Mouse (Mus musculus) cerebellum, postnatal 10 days (tissue): ENCODE results near the gene Kcnmb1.
A peak's percentile ranks its signal among the peaks of the same experiment; 100 is the strongest.

Experiments used
- DNase-seq, 2 experiments: peaks; one replicate each; pipeline ENCODE4 v3.0.0; 2021; ENCODE audit warnings: mixed read lengths in 2 of 2

The Kcnmb1 gene

DNA sequence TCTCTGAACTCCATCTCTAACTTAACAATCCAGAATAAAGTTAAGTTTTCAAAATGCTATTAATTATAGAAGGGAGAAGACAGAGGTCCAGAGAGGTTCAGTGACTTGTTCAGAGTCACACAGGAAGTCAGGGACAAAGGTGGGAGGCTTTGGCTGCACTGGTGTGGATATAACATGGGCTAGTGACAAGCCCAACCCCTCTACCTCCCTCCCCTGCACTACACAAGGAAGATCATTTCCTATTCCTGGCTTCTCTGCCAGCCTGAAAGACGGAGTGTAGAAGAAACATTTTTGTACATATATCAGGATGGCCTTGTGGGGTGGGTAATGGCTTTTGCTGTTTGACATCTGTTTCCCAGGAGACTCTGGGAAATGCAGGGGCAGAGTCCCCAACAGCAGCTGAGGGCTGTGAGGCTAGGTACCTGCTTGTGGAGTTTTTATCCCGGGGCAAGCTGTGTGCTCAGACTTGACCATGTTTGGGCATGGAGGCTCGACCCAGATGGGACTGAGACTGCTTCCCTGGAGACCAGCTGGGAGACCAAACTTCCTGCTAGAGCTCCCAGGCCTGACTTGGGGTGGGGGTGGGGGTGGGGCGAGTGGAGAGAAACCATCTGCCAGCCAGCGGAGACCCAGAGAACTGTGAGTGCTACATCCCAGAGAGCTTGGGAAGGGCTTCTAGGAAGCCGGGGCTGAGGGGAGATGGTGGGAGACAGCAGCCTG lies at the start of gene Kcnmb1:
Gene Kcnmb1 (plus strand): TSS at position 326 of the 720 bp plus-strand sequence.
- DNase-seq: no peak

DNA sequence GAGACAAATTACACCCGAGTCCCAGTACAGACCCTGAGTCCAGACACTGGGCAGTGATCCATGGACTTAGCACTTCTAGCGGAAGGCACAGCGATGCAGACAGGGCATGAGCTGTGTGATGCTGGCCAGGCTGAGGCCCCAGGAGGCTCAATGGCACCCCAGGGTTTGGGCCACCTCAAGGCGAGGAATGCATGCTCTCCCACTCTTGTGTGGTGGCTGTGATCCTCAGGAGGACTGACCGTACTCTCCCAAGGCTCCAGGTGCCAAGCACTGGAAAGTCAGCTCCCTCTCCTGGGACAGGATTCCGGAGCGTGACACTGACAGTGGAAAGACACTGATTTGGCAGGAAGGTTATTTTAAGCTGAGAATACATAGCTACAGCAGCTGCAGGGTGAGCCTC lies 49.8 kb upstream of the Kcnmb1 start:
- DNase-seq: peak; percentile 29 to 42

DNA sequence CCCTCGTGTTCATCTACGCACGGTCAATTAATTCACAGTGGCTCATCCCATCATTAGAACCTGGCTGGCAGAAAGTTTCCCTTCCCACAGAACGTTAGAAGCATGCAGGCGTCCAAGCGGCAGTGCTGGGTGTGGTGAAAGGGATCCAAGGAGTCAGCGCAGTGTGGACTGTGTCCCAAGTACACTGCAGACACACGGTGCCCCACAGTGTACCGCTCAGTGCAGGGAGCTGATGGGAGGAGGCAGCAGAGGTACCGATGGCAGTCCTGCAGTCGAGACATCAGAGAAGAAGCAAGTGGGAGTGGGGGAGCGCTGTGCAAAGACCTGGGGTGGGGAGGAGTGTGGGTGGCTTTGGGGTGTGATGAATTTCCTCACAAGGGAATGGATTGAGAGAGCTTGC lies 48.6 kb upstream of the Kcnmb1 start:
- no peak for DNase-seq

DNA sequence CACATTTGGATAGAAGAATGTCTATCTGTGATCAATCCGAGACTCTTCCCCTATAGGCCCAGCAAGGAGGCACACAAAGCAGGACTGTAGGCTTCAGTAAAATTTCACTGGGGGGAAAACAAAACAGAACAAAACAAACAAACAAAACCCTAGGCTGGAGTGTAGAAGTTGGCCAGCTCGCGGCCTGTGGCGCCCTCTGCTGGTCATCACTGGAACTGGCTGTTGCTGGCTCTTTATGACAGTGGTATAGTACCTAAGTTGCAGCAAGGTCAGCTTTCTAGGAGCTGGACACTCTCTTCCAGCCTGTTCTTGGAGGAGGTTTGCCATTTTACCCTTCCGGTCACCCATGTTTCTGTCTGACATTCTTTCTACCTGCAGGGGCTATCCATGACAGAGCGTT lies 45.2 kb upstream of the Kcnmb1 start:
- DNase-seq: peak; percentile 87 to 93

DNA sequence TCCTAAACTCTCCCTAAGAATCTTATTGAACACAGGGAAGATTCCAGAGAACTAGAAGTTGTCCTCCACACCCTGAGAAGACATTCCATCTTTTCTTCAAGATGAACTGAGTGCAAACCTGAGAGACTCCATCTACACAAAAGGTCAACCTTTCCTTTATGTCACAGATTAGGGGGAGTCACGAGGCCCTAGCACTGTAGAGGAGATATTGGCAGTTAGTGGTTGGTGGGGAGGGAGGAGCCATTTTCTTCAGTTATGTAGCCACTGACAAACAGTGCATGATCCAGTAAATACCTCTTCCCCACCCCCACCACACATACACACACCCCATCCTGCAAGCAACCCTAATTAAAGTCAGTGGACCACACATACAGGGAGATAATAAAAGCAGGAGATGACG lies 44.4 kb upstream of the Kcnmb1 start:
- no peak for DNase-seq

DNA sequence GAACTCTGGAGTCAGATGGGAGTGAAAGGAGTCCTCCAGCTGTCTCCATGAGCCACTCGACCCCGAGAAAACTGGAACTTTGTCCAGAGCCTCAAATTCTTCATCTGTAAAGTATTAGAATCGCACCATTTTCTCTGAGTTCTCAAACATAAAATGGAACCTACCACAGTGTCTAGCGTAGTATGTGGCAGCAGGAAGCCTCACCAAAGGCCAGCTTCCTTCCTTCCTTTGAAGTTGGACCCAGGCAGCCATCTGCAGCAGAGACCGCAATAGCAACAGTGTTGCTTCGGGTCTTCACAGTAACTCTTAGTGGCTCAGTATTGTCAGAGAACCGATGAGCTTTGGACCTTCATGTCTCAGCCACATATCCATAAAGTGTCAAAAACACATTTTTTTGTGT lies 43.0 kb upstream of the Kcnmb1 start:
- DNase-seq: no peak

DNA sequence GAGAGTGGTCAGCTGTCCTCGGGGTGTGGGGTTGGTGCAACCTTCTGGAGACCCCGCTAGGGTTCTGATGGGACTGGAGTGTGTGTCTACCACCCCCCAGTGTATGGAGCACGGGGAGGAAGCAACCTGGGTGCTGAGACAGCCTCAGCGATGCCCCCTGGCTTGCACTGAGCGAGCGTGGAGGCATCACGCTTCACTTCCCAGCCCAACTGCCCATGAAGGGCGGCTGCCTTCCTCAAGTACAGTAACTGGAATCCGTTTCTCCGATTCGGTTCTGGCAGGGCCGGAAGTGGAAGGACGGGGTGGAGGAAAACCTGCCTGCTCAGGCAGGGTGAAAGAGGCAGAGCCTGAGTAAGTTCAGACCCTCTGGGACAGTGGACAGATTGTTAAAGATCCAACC lies 41.4 kb upstream of the Kcnmb1 start:
- no peak for DNase-seq

DNA sequence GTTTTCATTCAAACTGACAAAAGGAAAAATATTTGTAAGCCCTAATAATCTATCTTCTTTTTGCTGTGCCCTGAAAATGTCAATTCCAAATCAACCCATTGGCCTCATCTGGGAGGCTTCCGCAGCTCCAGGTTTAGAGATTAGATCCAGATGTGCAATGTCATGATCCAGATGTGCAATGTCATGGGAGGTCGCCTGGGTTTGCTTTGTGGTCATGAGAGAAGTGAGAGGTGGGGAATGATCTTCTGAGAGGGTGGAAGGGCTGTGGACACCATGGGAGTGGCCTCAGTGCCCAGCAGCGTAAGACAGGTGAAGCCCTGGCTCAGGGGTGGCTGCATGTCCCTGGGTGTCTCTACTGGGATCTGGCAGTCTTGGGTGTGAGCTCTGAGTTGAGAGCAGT lies 39.8 kb upstream of the Kcnmb1 start:
- DNase-seq: no peak

DNA sequence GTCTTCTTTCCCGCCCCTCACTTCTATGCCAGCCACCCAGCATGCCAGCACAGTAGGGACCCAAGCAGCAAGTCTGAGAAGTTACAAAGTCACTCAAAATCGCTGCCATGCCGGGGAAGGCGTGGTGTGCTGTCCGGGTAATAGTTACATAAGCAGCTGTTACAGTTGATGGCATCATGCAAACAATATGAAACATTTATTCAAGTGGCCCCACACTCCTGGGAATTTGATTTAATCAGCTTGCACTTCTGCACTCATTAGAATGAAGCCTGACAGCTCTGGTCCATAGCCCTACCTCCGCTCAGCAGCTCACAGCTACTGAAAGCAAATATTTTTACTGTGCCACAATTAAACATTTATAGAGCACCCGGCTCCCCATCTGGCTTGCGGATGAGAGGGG lies 37.0 kb upstream of the Kcnmb1 start:
- DNase-seq: no peak

DNA sequence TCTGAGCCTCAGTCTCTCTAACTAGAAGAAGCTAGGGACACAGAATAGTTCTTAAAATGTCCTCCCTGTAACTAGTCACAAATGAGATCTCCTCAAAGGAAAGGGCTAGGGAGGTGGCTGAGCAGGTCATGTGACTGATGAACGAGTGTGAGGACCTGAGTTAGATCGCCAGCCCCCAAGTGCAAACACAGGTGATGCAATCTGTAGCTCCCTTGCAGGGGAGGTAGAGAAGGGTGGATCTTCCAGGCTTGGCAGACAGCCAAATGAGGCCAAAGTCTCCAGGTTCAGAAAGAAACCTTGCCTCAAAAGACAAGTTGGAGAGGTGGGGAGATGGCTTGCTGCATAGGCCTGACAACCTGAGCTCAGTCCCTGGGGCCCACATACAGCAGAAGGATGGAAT lies 36.3 kb upstream of the Kcnmb1 start:
- peak; percentile 30 for DNase-seq

DNA sequence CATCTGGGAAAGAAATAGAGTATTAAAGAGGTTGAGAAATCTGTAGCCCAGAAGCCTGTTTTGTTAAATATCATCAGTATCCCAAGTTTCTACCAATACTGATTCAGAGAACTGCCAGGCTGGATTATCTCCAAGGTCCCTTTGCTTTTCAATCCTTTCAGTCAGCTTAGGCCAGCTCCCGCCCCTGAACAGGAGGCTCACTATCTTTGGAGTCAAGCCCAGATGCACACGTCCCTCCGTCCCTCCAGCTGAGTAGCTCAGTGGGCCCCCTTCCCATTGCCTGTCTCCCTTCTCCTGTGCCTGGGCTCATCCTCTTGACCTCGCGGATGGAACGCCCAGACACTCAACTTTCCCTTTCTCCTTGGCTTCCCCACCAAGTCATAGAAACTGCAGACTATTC lies 35.5 kb upstream of the Kcnmb1 start:
- DNase-seq: peak; percentile 74 to 77

DNA sequence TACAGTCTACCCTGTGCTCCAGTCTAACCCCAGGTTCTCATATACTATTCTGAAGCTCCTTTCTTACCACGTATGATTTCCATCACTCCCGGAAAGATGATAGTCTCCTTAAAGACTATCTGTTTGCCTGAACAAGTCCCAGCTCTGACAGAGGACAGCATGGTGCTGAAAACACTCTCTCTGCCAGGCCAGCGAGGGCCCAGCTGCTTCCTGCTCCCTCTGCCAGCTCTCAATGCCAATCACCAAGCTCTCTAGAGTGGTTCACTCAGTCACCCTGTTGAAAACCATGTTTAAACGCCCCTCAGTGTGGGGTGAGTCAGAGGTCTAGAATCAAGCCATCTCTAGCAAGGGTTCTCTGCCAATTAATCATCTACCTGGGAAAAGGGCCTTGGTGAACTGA lies 35.0 kb upstream of the Kcnmb1 start:
- DNase-seq: peak; percentile 78 to 82

DNA sequence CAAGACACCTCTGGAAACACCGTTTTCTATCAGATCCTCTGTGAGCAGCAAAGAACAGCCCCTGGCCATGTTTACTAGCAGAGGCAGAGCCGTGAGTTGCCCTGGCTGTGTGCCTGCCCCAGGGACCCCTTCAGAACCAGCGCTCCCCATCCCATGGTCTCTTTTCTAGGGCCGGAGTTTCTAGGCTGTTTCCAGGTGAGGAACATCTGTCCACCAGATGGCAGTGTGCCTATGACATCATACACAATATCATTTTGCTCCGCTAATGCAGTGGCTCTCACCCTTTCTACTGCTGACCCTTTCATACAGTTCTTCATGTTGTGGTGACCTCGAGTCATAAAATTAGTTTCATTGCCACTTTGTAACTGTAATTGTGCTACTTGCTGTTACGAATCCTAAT lies 34.2 kb upstream of the Kcnmb1 start:
- DNase-seq: peak; percentile 42 to 49

DNA sequence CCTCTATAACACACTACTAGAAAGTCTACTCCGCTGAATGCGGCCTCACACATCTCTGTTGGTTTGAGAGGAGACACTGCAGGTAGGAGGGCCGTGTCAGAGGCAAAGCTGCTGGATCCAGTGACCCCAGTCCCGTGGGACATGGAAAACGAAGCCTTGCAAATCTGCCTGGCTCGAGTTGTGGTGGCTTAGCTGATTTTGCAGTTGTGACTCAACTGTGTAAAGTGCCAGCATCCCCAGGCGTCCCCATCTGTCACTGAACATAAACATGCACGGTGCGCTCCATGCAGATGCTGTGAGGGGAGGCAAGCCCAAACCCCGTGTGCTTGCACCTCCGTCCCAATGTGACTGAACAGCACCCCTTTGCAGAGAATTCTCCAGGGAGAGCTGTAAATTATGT lies 33.4 kb upstream of the Kcnmb1 start:
- peak in 1 of 2 experiments; percentile 61 for DNase-seq

DNA sequence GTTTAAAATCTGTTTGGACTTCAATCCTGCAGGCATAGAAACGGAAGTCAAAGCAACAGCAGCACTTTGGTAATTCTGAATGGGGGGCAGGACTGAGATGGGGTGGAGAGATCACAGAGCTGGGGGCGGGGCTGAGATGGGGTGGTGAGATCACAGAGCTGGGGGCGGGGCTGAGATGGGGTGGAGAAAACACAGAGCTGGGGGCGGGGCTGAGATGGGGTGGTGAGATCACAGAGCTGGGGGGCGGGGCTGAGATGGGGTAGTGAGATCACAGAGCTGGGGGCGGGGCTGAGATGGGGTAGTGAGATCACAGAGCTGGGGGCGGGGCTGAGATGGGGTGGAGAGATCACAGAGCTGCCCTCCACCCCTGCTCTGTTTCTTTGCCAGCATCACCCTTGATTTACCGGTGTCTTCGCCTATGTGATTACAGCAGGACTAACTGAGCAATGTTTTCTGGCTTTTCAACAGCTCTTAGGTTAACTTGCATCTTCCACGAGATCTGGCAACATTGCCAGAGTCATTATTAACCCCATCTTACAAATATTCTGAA lies 30.9 kb upstream of the Kcnmb1 start:
- DNase-seq: no peak

DNA sequence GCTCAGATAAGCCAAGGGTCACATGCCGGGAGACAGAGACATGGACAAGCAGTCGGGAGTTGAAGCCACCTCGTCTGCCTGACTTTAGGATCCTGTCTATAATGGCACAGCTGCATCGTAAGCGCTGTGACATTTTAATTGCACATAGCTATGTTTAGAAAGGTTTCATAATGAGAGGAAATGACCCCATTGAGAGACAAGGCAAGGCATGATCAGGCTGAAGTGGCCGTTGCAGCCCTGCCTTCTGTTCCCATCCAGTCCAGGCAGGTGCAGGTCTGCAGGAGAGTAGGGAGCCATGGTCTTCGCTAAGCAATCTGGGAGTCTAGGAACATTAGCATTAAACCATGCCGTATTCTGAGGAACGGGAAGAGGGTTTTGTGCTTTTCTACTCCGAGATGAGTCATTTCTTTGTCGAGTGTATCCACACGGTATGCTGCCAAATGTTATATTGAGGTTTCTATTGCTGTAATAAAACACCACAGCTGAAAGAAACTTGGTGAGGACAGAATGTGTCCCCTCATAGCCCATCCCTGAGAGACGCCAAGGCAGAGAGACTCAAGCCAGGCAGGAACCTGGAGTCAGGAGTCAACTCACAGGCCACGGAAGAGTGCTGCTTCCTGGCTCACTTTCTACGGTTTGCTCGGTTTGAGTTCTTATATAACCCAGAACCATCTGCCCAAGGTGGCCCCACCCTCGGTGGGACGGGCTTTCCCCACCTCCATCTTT lies 30.3 kb upstream of the Kcnmb1 start:
- no peak for DNase-seq

DNA sequence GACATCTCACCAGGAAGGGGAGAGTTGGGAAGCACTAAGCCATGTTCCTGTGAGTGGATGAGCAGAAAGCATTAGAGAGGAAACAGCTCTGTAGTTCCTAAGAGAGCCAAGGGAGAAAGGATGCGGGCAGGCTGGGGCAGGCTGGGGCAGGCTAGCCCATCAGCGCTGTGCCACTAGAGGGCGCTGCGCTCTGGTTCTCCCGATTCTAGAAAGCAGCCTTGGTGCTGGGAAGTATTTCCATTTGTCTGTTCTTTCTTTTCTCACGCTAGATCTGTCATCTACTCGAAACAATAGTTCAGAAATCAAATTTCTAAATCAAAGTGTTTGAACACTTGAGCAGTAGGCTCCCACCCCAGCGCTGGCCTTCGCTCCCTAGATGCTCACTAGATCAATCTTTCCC lies 28.5 kb upstream of the Kcnmb1 start:
- no peak for DNase-seq

DNA sequence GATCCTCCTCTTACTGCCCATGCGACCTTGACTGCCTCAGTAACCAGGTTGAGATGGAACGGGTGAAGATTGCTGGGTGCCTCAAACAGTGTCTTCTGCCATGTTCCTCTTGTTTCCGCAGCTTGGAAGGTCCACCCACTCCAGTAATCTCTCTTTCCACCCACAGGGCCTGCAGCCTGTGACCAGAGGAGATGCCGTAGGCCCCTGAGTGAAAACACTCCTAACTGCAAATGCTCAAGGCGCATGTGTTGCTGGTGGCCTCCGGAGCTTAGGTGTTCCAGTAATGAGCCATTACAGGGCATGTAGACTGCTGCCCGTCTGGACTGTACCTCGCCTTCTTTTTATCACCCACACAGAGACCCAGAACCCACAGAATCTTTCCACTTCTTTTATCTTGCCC lies 25.2 kb upstream of the Kcnmb1 start:
- no peak for DNase-seq

DNA sequence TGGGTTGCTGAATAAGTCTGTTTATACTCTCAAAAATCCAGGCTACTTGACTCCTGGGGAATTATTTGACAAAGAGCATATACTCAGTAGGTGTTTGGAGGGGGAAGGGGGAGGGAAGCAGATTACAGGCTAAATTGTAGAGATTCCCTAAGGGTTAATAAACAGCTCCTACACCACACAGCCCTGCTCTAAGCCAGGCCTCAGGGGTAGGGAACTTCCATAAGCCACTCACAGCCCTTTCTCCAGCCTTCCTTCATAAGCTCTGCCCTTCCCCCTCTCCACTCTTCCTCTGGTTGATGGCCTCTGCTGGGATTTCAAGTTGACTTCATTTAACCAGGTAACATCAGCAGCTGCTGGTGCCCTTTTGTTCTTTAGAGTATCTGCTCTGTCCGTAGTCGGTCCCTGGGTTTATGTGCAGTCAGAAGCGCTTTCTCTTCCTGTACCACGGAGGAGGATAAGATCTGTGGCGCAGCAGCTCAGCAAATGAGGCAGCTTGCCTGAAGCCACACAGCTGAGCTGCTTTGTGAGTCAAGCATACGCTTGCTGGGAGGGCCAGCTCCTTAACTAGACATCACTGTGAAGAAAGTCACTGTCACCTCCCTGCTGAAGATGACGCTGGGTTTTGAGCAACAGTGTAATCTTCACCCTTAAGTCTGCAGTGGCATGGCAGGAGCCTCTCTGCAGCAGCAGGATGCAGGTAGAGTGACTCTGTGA lies 24.1 kb upstream of the Kcnmb1 start:
- DNase-seq: no peak

DNA sequence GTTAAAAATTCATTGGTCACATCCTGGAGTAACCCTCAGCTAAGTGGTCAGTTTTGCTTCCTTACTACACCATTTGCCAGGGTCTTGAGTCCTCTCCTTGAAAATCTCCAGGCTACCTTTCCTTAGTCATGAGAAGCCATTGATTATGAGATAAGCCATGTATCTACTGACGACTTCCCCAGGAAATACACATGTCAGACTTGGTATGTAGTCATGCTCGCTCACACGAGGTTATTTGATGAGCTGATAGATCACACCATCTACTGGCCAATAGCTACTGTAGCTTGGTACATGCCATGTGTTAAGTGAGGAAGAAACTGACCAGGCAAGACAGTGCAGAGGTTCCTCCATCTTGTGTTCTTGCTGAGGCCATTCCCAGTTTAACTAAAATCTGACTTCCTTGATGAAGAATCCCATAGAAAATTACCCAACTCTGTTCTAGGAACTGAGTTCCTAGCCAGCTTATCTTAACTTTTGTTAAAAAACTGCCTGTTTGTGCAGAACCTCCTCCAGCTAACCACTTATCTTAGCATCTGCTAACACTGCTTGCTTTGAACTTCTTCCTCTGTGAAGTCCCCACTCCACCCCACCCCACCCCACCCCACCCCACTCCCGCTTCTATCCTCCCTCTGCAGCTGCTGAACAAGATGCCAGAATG lies 23.2 kb upstream of the Kcnmb1 start:
- no peak for DNase-seq

DNA sequence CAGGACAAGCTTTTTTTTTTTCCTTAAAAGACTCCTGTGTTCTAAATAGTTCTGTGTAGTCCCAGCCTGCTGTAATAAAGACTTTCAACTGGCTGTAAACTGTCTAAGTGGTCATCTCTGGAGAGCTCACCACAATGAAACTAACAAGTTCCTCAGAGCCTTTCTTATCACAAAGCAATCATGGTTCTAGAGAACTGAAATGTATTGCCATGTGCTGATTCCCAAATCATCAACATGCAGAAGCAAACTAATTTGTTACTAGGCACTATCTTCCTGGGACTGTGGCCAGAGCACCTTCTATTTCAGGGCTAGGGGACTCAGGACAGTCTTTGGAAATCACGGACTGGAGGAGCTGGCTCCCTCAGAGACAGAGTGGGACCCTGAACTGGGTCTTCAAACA lies 19.2 kb upstream of the Kcnmb1 start:
- DNase-seq: no peak

DNA sequence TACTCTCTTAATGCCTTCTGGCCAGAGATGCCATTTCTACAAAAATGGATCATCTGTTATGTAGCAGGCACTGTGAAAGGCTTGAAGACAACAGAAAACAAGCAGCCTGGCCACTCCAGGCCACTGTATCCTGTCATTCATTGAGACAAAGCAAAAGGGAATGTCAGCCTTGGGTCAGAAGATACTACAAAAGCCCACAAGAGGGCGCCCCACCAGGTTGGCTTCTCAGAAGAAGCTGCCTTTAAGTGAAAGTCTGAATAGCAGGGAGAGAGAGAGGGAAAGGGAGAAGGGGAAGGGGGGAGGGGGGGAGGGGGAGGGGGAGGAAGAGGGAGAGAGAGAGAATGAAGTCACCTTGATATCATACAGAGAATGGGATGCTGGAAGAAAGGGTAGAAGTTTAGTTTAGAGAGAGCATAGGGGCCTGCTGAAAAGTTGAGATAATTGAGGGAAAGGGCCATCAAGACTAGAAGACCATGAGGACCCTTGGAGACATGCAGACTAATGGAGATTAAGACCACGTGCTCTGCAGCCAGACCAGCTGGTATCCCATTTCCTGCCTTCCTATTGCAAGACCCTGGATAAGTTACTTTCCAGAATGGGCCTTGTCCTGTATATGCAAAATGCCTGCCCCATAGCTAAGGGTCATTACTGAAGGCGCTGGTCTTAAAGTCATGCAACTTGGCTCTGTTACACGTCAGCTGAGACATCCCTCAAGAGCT lies 18.6 kb upstream of the Kcnmb1 start:
- peak; percentile 57 to 59 for DNase-seq
